Mouse (Mus musculus): ENCODE results near the gene Ddx11. TPM values are rescaled to one million over a fixed set of nuclear protein-coding genes. Genes with fewer than 3 reads are reported as not detected.

The Ddx11 gene
- polyA plus RNA-seq, 1 experiment = 21.5 TPM

DNA sequence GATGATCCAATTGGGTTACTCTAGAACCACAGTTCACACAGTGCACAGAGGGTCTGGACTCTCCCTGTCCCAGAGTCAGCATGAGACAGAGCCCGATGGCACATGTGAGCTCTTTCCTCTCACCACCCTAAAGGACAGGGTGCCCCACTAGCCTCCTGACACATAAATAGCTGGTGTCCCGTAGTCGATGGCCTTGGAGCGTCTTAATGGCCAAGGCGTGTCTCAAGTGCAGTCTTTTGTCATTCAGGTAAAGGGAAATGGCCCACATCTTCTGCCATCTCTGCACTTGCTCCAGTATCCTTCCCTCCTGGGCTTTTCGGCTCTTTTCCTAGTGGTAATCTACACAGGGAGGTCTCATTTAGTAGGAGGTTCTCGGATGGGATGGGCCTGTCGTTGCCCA lies 67.3 kb downstream of the Ddx11 start:
- no peak for DNase-seq
- TF ChIP-seq POLR2A (IDR thresholded peaks at IDR 0.05; ENCODE audit: control insufficient read depth, extremely low read depth, insufficient read depth, low read length, poor library complexity) (no peak), CTCF (IDR thresholded peaks at IDR 0.05; ENCODE audit: borderline replicate concordance, control insufficient read depth, extremely low read depth, insufficient read depth, low read length, poor library complexity) (no peak)
- Histone ChIP-seq H3K27me3 (ENCODE audit: control insufficient read depth, insufficient read depth, low read length) (no peaks in the 10 kb centered on the region), H3K4me1 (replicated peaks; ENCODE audit: control insufficient read depth, insufficient read depth, low read length) (no peaks in the 10 kb centered on the region), H3K36me3 (ENCODE audit: control insufficient read depth, insufficient read depth, low read length) (no peaks in the 10 kb centered on the region), H3K4me3 (ENCODE audit: control insufficient read depth, insufficient read depth, low read length) (no peak overlapping the region), H3K27ac (ENCODE audit: control insufficient read depth, insufficient read depth, low read length) (no peak overlapping the region)
- 94% methylated on average over 8 of the region's 8 CpGs for WGBS

DNA sequence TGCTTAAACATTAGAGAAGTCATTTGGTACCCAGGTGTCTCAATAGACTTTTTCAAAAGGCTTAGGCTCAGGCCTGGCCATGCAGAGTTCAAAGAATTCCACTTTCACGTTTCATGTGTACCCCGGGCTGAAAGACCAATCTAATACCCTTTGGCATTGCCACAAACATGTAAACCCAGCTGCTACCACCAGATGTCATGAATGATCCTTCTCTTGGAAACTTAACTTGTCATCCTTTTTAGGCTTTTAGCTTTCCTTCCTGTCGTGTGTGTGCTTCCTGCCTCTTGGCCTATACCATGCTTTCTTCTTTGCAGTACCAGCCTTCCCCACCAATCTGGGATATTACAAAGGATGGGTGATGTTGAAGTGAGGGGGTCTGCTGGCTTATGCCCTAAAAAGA lies 73.7 kb downstream of the Ddx11 start:
- 24% methylated on average over 3 of the region's 3 CpGs for WGBS
- Histone ChIP-seq H3K27ac (ENCODE audit: control insufficient read depth, insufficient read depth, low read length) (no peak overlapping the region), H3K4me3 (ENCODE audit: control insufficient read depth, insufficient read depth, low read length) (no peak overlapping the region), H3K4me1 (replicated peaks; ENCODE audit: control insufficient read depth, insufficient read depth, low read length) (no peaks in the 10 kb centered on the region), H3K36me3 (ENCODE audit: control insufficient read depth, insufficient read depth, low read length) (no peaks in the 10 kb centered on the region), H3K27me3 (ENCODE audit: control insufficient read depth, insufficient read depth, low read length) (no peaks in the 10 kb centered on the region)
- TF ChIP-seq CTCF (IDR thresholded peaks at IDR 0.05; ENCODE audit: borderline replicate concordance, control insufficient read depth, extremely low read depth, insufficient read depth, low read length, poor library complexity) (no peak), POLR2A (IDR thresholded peaks at IDR 0.05; ENCODE audit: control insufficient read depth, extremely low read depth, insufficient read depth, low read length, poor library complexity) (no peak)
- no peak for DNase-seq

Other genes with a start within 250 kb of the Ddx11 start
- 47.6 and 48.7 TPM in 2 replicates for gene Ralbp1, start 237.7 kb upstream of the Ddx11 start, polyA plus RNA-seq (2012; rRNA removed)
- 33.9 and 35.2 TPM in 2 replicates for gene Twsg1, start 172.3 kb upstream of the Ddx11 start, polyA plus RNA-seq (2012; rRNA removed)
- 7.9 and 8.9 TPM in 2 replicates for gene Ankrd12, start 46.4 kb upstream of the Ddx11 start, polyA plus RNA-seq (2012; rRNA removed)
- 37.0 and 41.1 TPM in 2 replicates for gene Ndufv2, start 22.0 kb upstream of the Ddx11 start, polyA plus RNA-seq (2012; rRNA removed)
- 95.9 and 99.5 TPM in 2 replicates for gene Washc1, start 12.0 kb upstream of the Ddx11 start, polyA plus RNA-seq (2012; rRNA removed)

Measured in thymus, adult 2 months (tissue).